Mouse (Mus musculus): ENCODE results near the gene Magi1. TPM values are rescaled to one million over a fixed set of nuclear protein-coding genes. Genes with fewer than 3 reads are reported as not detected.
"Not testable (repeated sequence)": the region's sequence is repeated elsewhere in the genome, so short reads cannot be mapped to it uniquely, and the experiment has no call there.

Magi1 gene
- polyA plus RNA-seq, 1 experiment from 2014 or later: 25.3 TPM

- H3K27me3 ChIP-seq (ENCODE audit: control insufficient read depth, insufficient read depth, low read length): no peaks in the 10 kb centered on the region
- DNase-seq (ENCODE audit: low spot score): no peak
- no peaks in the 10 kb centered on the region for H3K9me3 ChIP-seq (ENCODE audit: control insufficient read depth, low read length)
- no peak overlapping the region for H3K27ac ChIP-seq
- WGBS: 92% methylated on average over 8 of the region's 8 CpGs
- H3K4me2 ChIP-seq (replicated peaks): no peak overlapping the region
- H3K9ac ChIP-seq: no peak overlapping the region
- ATAC-seq (ENCODE audit: low FRiP score): no peak
- no peaks in the 10 kb centered on the region; the same call in 1 of the 2 replicates for H3K4me1 ChIP-seq (replicated peaks; ENCODE audit: control insufficient read depth, insufficient read depth, low read length)
- no peak overlapping the region for H3K4me3 ChIP-seq (replicated peaks; ENCODE audit: low read length)
- H3K36me3 ChIP-seq (replicated peaks; ENCODE audit: control insufficient read depth, insufficient read depth): no peaks in the 10 kb centered on the region
Measured at GRCm38 (mm10) chr6:94021239-94021962, 262.3 kb downstream of the Magi1 start.

GRCm38 (mm10) chr6:94020566-94020965, 263.2 kb downstream of the Magi1 start:
- no peak overlapping the region for H3K9ac ChIP-seq
- no peaks in the 10 kb centered on the region; the same call in 1 of the 2 replicates for H3K4me1 ChIP-seq (replicated peaks; ENCODE audit: control insufficient read depth, insufficient read depth, low read length)
- H3K36me3 ChIP-seq (replicated peaks; ENCODE audit: control insufficient read depth, insufficient read depth): no peaks in the 10 kb centered on the region
- no peaks in the 10 kb centered on the region for H3K27me3 ChIP-seq (ENCODE audit: control insufficient read depth, insufficient read depth, low read length)
- no peak overlapping the region for H3K4me3 ChIP-seq (replicated peaks; ENCODE audit: low read length)
- H3K27ac ChIP-seq: no peak overlapping the region
- DNase-seq (ENCODE audit: low spot score): no peak
- no peak for ATAC-seq (ENCODE audit: low FRiP score)
- WGBS: 34% methylated on average over 4 of the region's 4 CpGs
- H3K9me3 ChIP-seq (ENCODE audit: control insufficient read depth, low read length): no peaks in the 10 kb centered on the region
- H3K4me2 ChIP-seq (replicated peaks): no peak overlapping the region

GRCm38 (mm10) chr6:94019935-94020334, 263.8 kb downstream of the Magi1 start:
- no peak for DNase-seq (ENCODE audit: low spot score)
- Histone ChIP-seq H3K36me3 (replicated peaks; ENCODE audit: control insufficient read depth, insufficient read depth) (no peaks in the 10 kb centered on the region), H3K4me3 (replicated peaks; ENCODE audit: low read length) (no peak overlapping the region), H3K27ac (no peak overlapping the region), H3K9me3 (ENCODE audit: control insufficient read depth, low read length) (no peaks in the 10 kb centered on the region), H3K4me1 (replicated peaks; ENCODE audit: control insufficient read depth, insufficient read depth, low read length) (no peaks in the 10 kb centered on the region), H3K27me3 (ENCODE audit: control insufficient read depth, insufficient read depth, low read length) (no peaks in the 10 kb centered on the region), H3K4me2 (replicated peaks) (no peak overlapping the region), H3K9ac (no peak overlapping the region)
- ATAC-seq (ENCODE audit: low FRiP score): no peak
- 79% methylated on average over 4 of the region's 4 CpGs for WGBS

GRCm38 (mm10) chr6:94013761-94014160, 270.0 kb downstream of the Magi1 start:
- Histone ChIP-seq H3K4me1 (replicated peaks; ENCODE audit: control insufficient read depth, insufficient read depth, low read length) (peaks cover 7% of the 10 kb centered on the region; the same call in 1 of the 2 replicates), H3K27me3 (ENCODE audit: control insufficient read depth, insufficient read depth, low read length) (no peaks in the 10 kb centered on the region), H3K36me3 (replicated peaks; ENCODE audit: control insufficient read depth, insufficient read depth) (no peaks in the 10 kb centered on the region), H3K4me2 (replicated peaks) (no peak overlapping the region), H3K9me3 (ENCODE audit: control insufficient read depth, low read length) (no peaks in the 10 kb centered on the region), H3K9ac (no peak overlapping the region), H3K4me3 (replicated peaks; ENCODE audit: low read length) (no peak overlapping the region), H3K27ac (no peak overlapping the region)
- ATAC-seq (ENCODE audit: low FRiP score) (no peak), DNase-seq (ENCODE audit: low spot score) (no peak)
- 90% methylated on average over 2 of the region's 2 CpGs for WGBS

- 57% methylated on average over 5 of the region's 5 CpGs for WGBS
- Histone ChIP-seq H3K9ac (no peak overlapping the region), H3K4me2 (replicated peaks) (no peak overlapping the region), H3K27ac (no peak overlapping the region), H3K4me1 (replicated peaks; ENCODE audit: control insufficient read depth, insufficient read depth, low read length) (peaks cover 14% of the 10 kb centered on the region; the same call in 1 of the 2 replicates), H3K9me3 (ENCODE audit: control insufficient read depth, low read length) (no peaks in the 10 kb centered on the region), H3K4me3 (replicated peaks; ENCODE audit: low read length) (no peak overlapping the region), H3K27me3 (ENCODE audit: control insufficient read depth, insufficient read depth, low read length) (no peaks in the 10 kb centered on the region), H3K36me3 (replicated peaks; ENCODE audit: control insufficient read depth, insufficient read depth) (no peaks in the 10 kb centered on the region)
- DNase-seq (ENCODE audit: low spot score) (no peak), ATAC-seq (ENCODE audit: low FRiP score) (no peak)
Measured at GRCm38 (mm10) chr6:94011947-94012346, 271.8 kb downstream of the Magi1 start.

- H3K27me3 ChIP-seq (ENCODE audit: control insufficient read depth, insufficient read depth, low read length): no peaks in the 10 kb centered on the region
- H3K36me3 ChIP-seq (replicated peaks; ENCODE audit: control insufficient read depth, insufficient read depth): no peaks in the 10 kb centered on the region
- WGBS: 71% methylated on average over 6 of the region's 6 CpGs
- H3K9ac ChIP-seq: no peak overlapping the region
- no peaks in the 10 kb centered on the region for H3K9me3 ChIP-seq (ENCODE audit: control insufficient read depth, low read length)
- H3K4me1 ChIP-seq (replicated peaks; ENCODE audit: control insufficient read depth, insufficient read depth, low read length): peaks cover 14% of the 10 kb centered on the region; the same call in 1 of the 2 replicates
- no peak overlapping the region for H3K4me2 ChIP-seq (replicated peaks)
- DNase-seq (ENCODE audit: low spot score): no peak
- no peak for ATAC-seq (ENCODE audit: low FRiP score)
- no peak overlapping the region for H3K4me3 ChIP-seq (replicated peaks; ENCODE audit: low read length)
- no peak overlapping the region for H3K27ac ChIP-seq
Measured at GRCm38 (mm10) chr6:94011521-94011920, 272.2 kb downstream of the Magi1 start.

GRCm38 (mm10) chr6:94008577-94008976, 275.1 kb downstream of the Magi1 start:
- Histone ChIP-seq H3K9ac (no peak overlapping the region), H3K4me2 (replicated peaks) (no peak overlapping the region), H3K4me1 (replicated peaks; ENCODE audit: control insufficient read depth, insufficient read depth, low read length) (peaks cover 14% of the 10 kb centered on the region; the same call in 1 of the 2 replicates), H3K27me3 (ENCODE audit: control insufficient read depth, insufficient read depth, low read length) (no peaks in the 10 kb centered on the region), H3K36me3 (replicated peaks; ENCODE audit: control insufficient read depth, insufficient read depth) (no peaks in the 10 kb centered on the region), H3K4me3 (replicated peaks; ENCODE audit: low read length) (no peak overlapping the region), H3K9me3 (ENCODE audit: control insufficient read depth, low read length) (no peaks in the 10 kb centered on the region), H3K27ac (peak overlapping the region; percentile 26; the same call in 1 of the 2 replicates)
- WGBS: 38% methylated on average over 4 of the region's 4 CpGs
- DNase-seq (ENCODE audit: low spot score): no peak
- no peak for ATAC-seq (ENCODE audit: low FRiP score)

- H3K27ac ChIP-seq; H3K4me3 ChIP-seq (replicated peaks; ENCODE audit: low read length); H3K4me2 ChIP-seq (replicated peaks); DNase-seq (ENCODE audit: low spot score); ATAC-seq (ENCODE audit: low FRiP score); H3K9me3 ChIP-seq (ENCODE audit: control insufficient read depth, low read length); H3K4me1 ChIP-seq (replicated peaks; ENCODE audit: control insufficient read depth, insufficient read depth, low read length); H3K9ac ChIP-seq; H3K27me3 ChIP-seq (ENCODE audit: control insufficient read depth, insufficient read depth, low read length); H3K36me3 ChIP-seq (replicated peaks; ENCODE audit: control insufficient read depth, insufficient read depth): not testable (repeated sequence)
- WGBS: 47% methylated on average over 2 of the region's 2 CpGs
Measured at GRCm38 (mm10) chr6:94003586-94003985, 280.1 kb downstream of the Magi1 start.

- Histone ChIP-seq H3K36me3 (replicated peaks; ENCODE audit: control insufficient read depth, insufficient read depth) (no peaks in the 10 kb centered on the region), H3K9ac (no peak overlapping the region), H3K27ac (no peak overlapping the region), H3K27me3 (ENCODE audit: control insufficient read depth, insufficient read depth, low read length) (no peaks in the 10 kb centered on the region), H3K9me3 (ENCODE audit: control insufficient read depth, low read length) (no peaks in the 10 kb centered on the region), H3K4me1 (replicated peaks; ENCODE audit: control insufficient read depth, insufficient read depth, low read length) (no peaks in the 10 kb centered on the region), H3K4me3 (replicated peaks; ENCODE audit: low read length) (no peak overlapping the region), H3K4me2 (replicated peaks) (no peak overlapping the region)
- DNase-seq (ENCODE audit: low spot score): no peak
- no peak for ATAC-seq (ENCODE audit: low FRiP score)
- WGBS: 92% methylated on average over 8 of the region's 8 CpGs
Measured at GRCm38 (mm10) chr6:93996841-93997485, 286.8 kb downstream of the Magi1 start.
